Mouse (Mus musculus): ENCODE results near the gene Adcy6.

GRCm38 (mm10) chr15:98568256-98569033, 41.4 kb downstream of the Adcy6 start:
- TF ChIP-seq SIN3A (IDR thresholded peaks at IDR 0.05; ENCODE audit: low read length) (no peak; the same call in 1 of the 2 replicates), CTCF (conservative IDR thresholded peaks at IDR 0.05 in 1 of 2, IDR thresholded peaks at IDR 0.05 in 1 of 2; ENCODE audit: low read depth in 2 of 2, low read length in 2 of 2) (no peak), EP300 (IDR thresholded peaks at IDR 0.05; ENCODE audit: low read length) (no peak), USF2 (conservative IDR thresholded peaks at IDR 0.05; ENCODE audit: low read depth, low read length) (no peak), ZC3H11A (IDR thresholded peaks at IDR 0.05; ENCODE audit: low read depth, low read length) (no peak), POLR2A (IDR thresholded peaks at IDR 0.05; ENCODE audit: low read depth, low read length) (no peak), MYC (IDR thresholded peaks at IDR 0.05; ENCODE audit: low read depth, low read length) (no peak), MAFK (IDR thresholded peaks at IDR 0.05; ENCODE audit: insufficient replicate concordance, low read length) (no peak), ZMIZ1 (IDR thresholded peaks at IDR 0.05; ENCODE audit: low read depth, low read length) (no peak; the same call in 1 of the 2 replicates)

Measured in CH12.LX (cell line).